Mouse (Mus musculus) MEL (cell line): ENCODE data around the gene Gpr119. TPM values are rescaled to one million over a fixed set of nuclear protein-coding genes. Genes with fewer than 3 reads are reported as not detected.

ENCODE experiments used
- DNase-seq: peaks from one replicate; pipeline ENCODE4 v3.0.0; 2011; ENCODE audit warnings: low read depth, low spot score
- H3K27ac ChIP-seq: 2 replicates; pipeline ENCODE4 v1.5.1; 2012; ENCODE audit warnings: low read depth, mild to moderate bottlenecking, control low read depth, low read length, moderate library complexity; ENCODE audit not compliant: control insufficient read depth
- H3K27me3 ChIP-seq, 2 experiments: fragments of 150-350 bp in 1 of 2; sonication (generic) in 1 of 2; 2 replicates each; pipeline ENCODE4 v1.6.1; 2012; ENCODE audit warnings: low read length in 2 of 2, mild to moderate bottlenecking in 2 of 2, improper control_type of control experiment in 1 of 2, moderate library complexity in 1 of 2; ENCODE audit not compliant: insufficient read depth in 2 of 2, control insufficient read depth in 1 of 2
- H3K36me3 ChIP-seq, 2 experiments: 2 replicates each; pipeline ENCODE4 v1.6.1; 2012 to 2014; ENCODE audit warnings: low read length in 2 of 2, improper control_type of control experiment in 1 of 2, inconsistent platforms in 1 of 2, mild to moderate bottlenecking in 1 of 2; ENCODE audit not compliant: insufficient read depth in 2 of 2, control insufficient read depth in 1 of 2
- H3K4me1 ChIP-seq, 2 experiments: fragments of 150-350 bp in 1 of 2; sonication (generic) in 1 of 2; 2 replicates each; pipeline ENCODE4 v1.6.1; 2012; ENCODE audit warnings: low read length in 2 of 2, improper control_type of control experiment in 1 of 2, mild to moderate bottlenecking in 1 of 2; ENCODE audit not compliant: insufficient read depth in 2 of 2, control insufficient read depth in 1 of 2
- H3K4me3 ChIP-seq, 2 experiments: fragments of 150-350 bp in 1 of 2; sonication (generic) in 1 of 2; 2 replicates each; pipeline ENCODE4 v1.5.1; 2012; ENCODE audit warnings: low read depth in 2 of 2, low read length in 2 of 2, mild to moderate bottlenecking in 2 of 2, moderate library complexity in 2 of 2, control low read depth in 1 of 2, improper control_type of control experiment in 1 of 2; ENCODE audit not compliant: control insufficient read depth in 1 of 2, insufficient read depth in 1 of 2
- H3K79me2 ChIP-seq: 2 replicates; pipeline ENCODE4 v1.6.1; 2012; ENCODE audit warnings: mild to moderate bottlenecking, low read length, moderate library complexity; ENCODE audit not compliant: control insufficient read depth, poor library complexity, insufficient read depth
- H3K9ac ChIP-seq: 2 replicates; pipeline ENCODE4 v1.6.1; 2012; ENCODE audit warnings: low read depth, mild to moderate bottlenecking, control low read depth, low read length, moderate library complexity; ENCODE audit not compliant: control insufficient read depth, poor library complexity, severe bottlenecking
- H3K9me3 ChIP-seq: fragments of 150-350 bp; sonication (generic); replicated peaks from 2 replicates; pipeline ENCODE4 v1.6.1; 2012; ENCODE audit warnings: mild to moderate bottlenecking, low read length, improper control_type of control experiment, moderate library complexity; ENCODE audit not compliant: insufficient read depth
- CHD1 ChIP-seq: IDR thresholded peaks from 2 replicates; pipeline ENCODE4 v1.6.1; 2012; ENCODE audit warnings: low read depth, mild to moderate bottlenecking, inconsistent platforms, low read length, improper control_type of control experiment
- CHD2 ChIP-seq: IDR thresholded peaks from 2 replicates; pipeline ENCODE4 v1.6.1; 2011; ENCODE audit warnings: low read length, improper control_type of control experiment
- CTCF ChIP-seq, 3 experiments: IDR thresholded peaks in 2 of 3; conservative IDR thresholded peaks in 1 of 3; 2 replicates each; pipeline ENCODE4 v1.5.1; 2011 to 2012; ENCODE audit warnings: low read length in 3 of 3, low read depth in 2 of 3, mild to moderate bottlenecking in 2 of 3, improper control_type of control experiment in 1 of 3, inconsistent platforms in 1 of 3, mixed read lengths in 1 of 3, moderate library complexity in 1 of 3; ENCODE audit not compliant: control insufficient read depth in 1 of 3, insufficient read depth in 1 of 3, poor library complexity in 1 of 3, severe bottlenecking in 1 of 3
- E2F4 ChIP-seq: IDR thresholded peaks from 2 replicates; pipeline ENCODE4 v1.6.1; 2011; ENCODE audit warnings: low read depth, low read length, improper control_type of control experiment, borderline replicate concordance
- ELF1 ChIP-seq: IDR thresholded peaks from 2 replicates; pipeline ENCODE4 v1.6.1; 2014; ENCODE audit warnings: low read depth, mild to moderate bottlenecking, inconsistent platforms, low read length, improper control_type of control experiment, moderate library complexity
- EP300 ChIP-seq, 2 experiments: IDR thresholded peaks; 2 replicates each; pipeline ENCODE4 v1.6.1; 2011; ENCODE audit warnings: improper control_type of control experiment in 2 of 2, low read length in 2 of 2, low read depth in 1 of 2, mild to moderate bottlenecking in 1 of 2
- GATA1 ChIP-seq: IDR thresholded peaks from 2 replicates; pipeline ENCODE4 v1.6.1; 2011; ENCODE audit warnings: low read depth, low read length, improper control_type of control experiment
- HCFC1 ChIP-seq: IDR thresholded peaks from 2 replicates; pipeline ENCODE4 v1.6.1; 2012; ENCODE audit warnings: low read depth, mild to moderate bottlenecking, inconsistent platforms, low read length, improper control_type of control experiment, moderate library complexity
- JUND ChIP-seq: IDR thresholded peaks from 2 replicates; pipeline ENCODE4 v1.6.1; 2011; ENCODE audit warnings: low read depth, mild to moderate bottlenecking, improper control_type of control experiment, low read length
- MAX ChIP-seq: IDR thresholded peaks from 2 replicates; pipeline ENCODE4 v1.6.1; 2011; ENCODE audit warnings: low read length, improper control_type of control experiment
- MEF2A ChIP-seq: IDR thresholded peaks from 2 replicates; pipeline ENCODE4 v1.6.1; 2014; ENCODE audit warnings: low read depth, mild to moderate bottlenecking, inconsistent platforms, low read length, improper control_type of control experiment; ENCODE audit not compliant: poor library complexity, insufficient replicate concordance, severe bottlenecking; ENCODE audit errors: extremely low read depth
- MXI1 ChIP-seq: IDR thresholded peaks from 2 replicates; pipeline ENCODE4 v1.6.1; 2011; ENCODE audit warnings: mild to moderate bottlenecking, low read depth, low read length, improper control_type of control experiment
- MYB ChIP-seq: IDR thresholded peaks from 2 replicates; pipeline ENCODE4 v1.6.1; 2011; ENCODE audit warnings: mild to moderate bottlenecking, low read depth, low read length, improper control_type of control experiment
- MYC ChIP-seq: IDR thresholded peaks from 2 replicates; pipeline ENCODE4 v1.6.1; 2011; ENCODE audit warnings: low read depth, mild to moderate bottlenecking, low read length, improper control_type of control experiment, moderate library complexity
- NELFE ChIP-seq: IDR thresholded peaks from 2 replicates; pipeline ENCODE4 v1.6.1; 2011; ENCODE audit warnings: low read depth, low read length, improper control_type of control experiment
- POLR2A ChIP-seq, 2 experiments: IDR thresholded peaks; 2 replicates each; pipeline ENCODE4 v1.6.1; 2011 to 2012; ENCODE audit warnings: low read length in 2 of 2, mild to moderate bottlenecking in 2 of 2, control low read depth in 1 of 2, improper control_type of control experiment in 1 of 2, low read depth in 1 of 2, moderate library complexity in 1 of 2; ENCODE audit not compliant: control insufficient read depth in 1 of 2, insufficient read depth in 1 of 2, poor library complexity in 1 of 2
- POLR2AphosphoS5 ChIP-seq: IDR thresholded peaks from 2 replicates; pipeline ENCODE4 v1.6.1; 2012; ENCODE audit warnings: low read depth, borderline replicate concordance, mild to moderate bottlenecking, inconsistent platforms, low read length, moderate library complexity, mixed read lengths
- SMC3 ChIP-seq: IDR thresholded peaks from 2 replicates; pipeline ENCODE4 v1.6.1; 2011; ENCODE audit warnings: low read depth, low read length, improper control_type of control experiment
- TAL1 ChIP-seq: IDR thresholded peaks from 2 replicates; pipeline ENCODE4 v1.6.1; 2012; ENCODE audit warnings: mild to moderate bottlenecking, inconsistent platforms, low read length, moderate library complexity, mixed read lengths
- UBTF ChIP-seq: IDR thresholded peaks from 2 replicates; pipeline ENCODE4 v1.6.1; 2012; ENCODE audit warnings: low read depth, mild to moderate bottlenecking, inconsistent platforms, low read length, improper control_type of control experiment, moderate library complexity, borderline replicate concordance; ENCODE audit not compliant: insufficient read depth
- ZC3H11A ChIP-seq: IDR thresholded peaks from 2 replicates; pipeline ENCODE4 v1.6.1; 2012; ENCODE audit warnings: low read depth, mild to moderate bottlenecking, inconsistent platforms, low read length, improper control_type of control experiment
- ZKSCAN1 ChIP-seq: IDR thresholded peaks from 2 replicates; pipeline ENCODE4 v1.6.1; 2012; ENCODE audit warnings: low read depth, mild to moderate bottlenecking, inconsistent platforms, low read length, improper control_type of control experiment, moderate library complexity
- ZMIZ1 ChIP-seq: IDR thresholded peaks from 2 replicates; pipeline ENCODE4 v1.6.1; 2012; ENCODE audit warnings: low read depth, mild to moderate bottlenecking, inconsistent platforms, low read length, improper control_type of control experiment, moderate library complexity
- ZNF384 ChIP-seq: IDR thresholded peaks from 2 replicates; pipeline ENCODE4 v1.6.1; 2012; ENCODE audit warnings: low read depth, mild to moderate bottlenecking, inconsistent platforms, low read length, improper control_type of control experiment
- polyA plus RNA-seq, 2 experiments: library from polyadenylated mRNA; stranded (reverse) in 1 of 2; unstranded in 1 of 2; fragments of >175 nt in 1 of 2; fragments of >200 nt in 1 of 2; gene quantifications; 2 replicates each; pipeline versions ENCODE4 v1.2.1 to v1.2.4; 2012; ENCODE audit warnings: low replicate concordance in 2 of 2, low read depth in 1 of 2; ENCODE audit not compliant: insufficient read length in 2 of 2, insufficient read depth in 1 of 2, missing spikeins in 1 of 2
- total RNA-seq: library from RNA; depleted of rRNA; stranded (reverse); fragments of 300-350 nt; gene quantifications from 2 replicates; pipeline ENCODE4 v1.2.3, GENCODE M21; 2012

Gene Gpr119
- total and polyA plus RNA-seq, 3 experiments, result not detected

- DNase-seq, result no peak
- Histone ChIP-seq H3K9me3 (no peaks in the 10 kb centered on the region), H3K4me1 (peaks cover 0 to 8% of the 10 kb centered on the region in 2 experiments; a peak in 2 of 4 replicates), H3K36me3 (0 out of 4 replicates have a peak, but pooled peaks cover 0 to 2% of the 10 kb centered on the region in 2 experiments), H3K27ac (no peak overlapping the region; the same call in 1 of the 2 replicates), H3K79me2 (peaks cover 12% of the 10 kb centered on the region), H3K27me3 (no peaks in the 10 kb centered on the region), H3K9ac (peak overlapping the region; percentile 29; the same call in 1 of the 2 replicates), H3K4me3 (peak overlapping the region; percentile 34 to 47; a peak in 3 of 4 replicates)
- TF ChIP-seq ZNF384 (no peak), TAL1 (no peak), GATA1 (peak; percentile 61), POLR2AphosphoS5 (no peak), ELF1 (no peak), POLR2A (IDR thresholded peaks at IDR 0.05; ENCODE audit: control insufficient read depth in 1 of 2, insufficient read depth in 1 of 2, low read depth in 1 of 2, low read length in 2 of 2, poor library complexity in 1 of 2) (no peak), UBTF (no peak)
Measured at GRCm38 (mm10) chrX:48694460-48694859, 20.2 kb upstream of the Gpr119 start.

- Histone ChIP-seq H3K4me1 (no peaks in the 10 kb centered on the region; a peak in 1 of 4 replicates), H3K4me3 (no peak overlapping the region), H3K9me3 (no peaks in the 10 kb centered on the region), H3K36me3 (no peaks in the 10 kb centered on the region), H3K27me3 (no peaks in the 10 kb centered on the region; a peak in 1 of 4 replicates), H3K79me2 (no peaks in the 10 kb centered on the region), H3K27ac (no peak overlapping the region), H3K9ac (no peak overlapping the region)
- TF ChIP-seq ZMIZ1, result no peak
- TF ChIP-seq CHD2, result no peak
- no peak for TF ChIP-seq NELFE
- no peak for TF ChIP-seq SMC3
- TF ChIP-seq ELF1, result no peak
- TF ChIP-seq ZKSCAN1, result no peak
- no peak for TF ChIP-seq JUND
- TF ChIP-seq HCFC1, result no peak
- TF ChIP-seq MYC, result no peak
- no peak for TF ChIP-seq MXI1
- no peak for TF ChIP-seq ZC3H11A
- no peak for TF ChIP-seq UBTF
- TF ChIP-seq MEF2A, result no peak
- TF ChIP-seq CHD1, result no peak
- TF ChIP-seq MAX, result no peak
- no peak for TF ChIP-seq CTCF (IDR thresholded peaks at IDR 0.05 in 2 of 3, conservative IDR thresholded peaks at IDR 0.05 in 1 of 3; ENCODE audit: control insufficient read depth in 1 of 3, insufficient read depth in 1 of 3, low read depth in 2 of 3, low read length in 3 of 3, poor library complexity in 1 of 3, severe bottlenecking in 1 of 3)
- TF ChIP-seq MYB, result no peak
- TF ChIP-seq E2F4, result no peak
- no peak for TF ChIP-seq EP300 (IDR thresholded peaks at IDR 0.05; ENCODE audit: low read depth in 1 of 2, low read length in 2 of 2)
- DNase-seq, result peak; percentile 7
Measured at GRCm38 (mm10) chrX:48683857-48684256, 9.6 kb upstream of the Gpr119 start.
